Mouse (Mus musculus): ENCODE data around the gene Acaa1b.

Gene Acaa1b

GRCm38 (mm10) chr9:119156278-119157201, at the start of gene Acaa1b:
TSS of gene Acaa1b (minus strand) at chr9:119157093.
- CTCF ChIA-PET, result no interaction called here

- CTCF ChIA-PET, result no interaction called here
Observed at GRCm38 (mm10) chr9:119206666-119207065, 49.8 kb upstream of the Acaa1b start.

GRCm38 (mm10) chr9:119205756-119206155, 48.9 kb upstream of the Acaa1b start:
- CTCF ChIA-PET, result no interaction called here

- CTCF ChIA-PET, result no interaction called here
Observed at GRCm38 (mm10) chr9:119203617-119204016, 46.7 kb upstream of the Acaa1b start.

GRCm38 (mm10) chr9:119201653-119202052, 44.8 kb upstream of the Acaa1b start:
- CTCF ChIA-PET, result no interaction called here

- CTCF ChIA-PET, result no interaction called here
Observed at GRCm38 (mm10) chr9:119199151-119199861, 42.4 kb upstream of the Acaa1b start.

GRCm38 (mm10) chr9:119192202-119192990, 35.5 kb upstream of the Acaa1b start:
- CTCF ChIA-PET, result no interaction called here

- CTCF ChIA-PET, result no interaction called here
Observed at GRCm38 (mm10) chr9:119181241-119181728, 24.4 kb upstream of the Acaa1b start.

- CTCF ChIA-PET, result no interaction called here
Observed at GRCm38 (mm10) chr9:119179292-119179691, 22.4 kb upstream of the Acaa1b start.

GRCm38 (mm10) chr9:119167608-119168007, 10.7 kb upstream of the Acaa1b start:
- CTCF ChIA-PET, result no interaction called here

- CTCF ChIA-PET, result no interaction called here
Observed at GRCm38 (mm10) chr9:119165548-119165947, 8.7 kb upstream of the Acaa1b start.

- CTCF ChIA-PET, result no interaction called here
Observed at GRCm38 (mm10) chr9:119164743-119165142, 7.8 kb upstream of the Acaa1b start.

- CTCF ChIA-PET, result no interaction called here
Observed at GRCm38 (mm10) chr9:119160689-119161088, 3.8 kb upstream of the Acaa1b start.

- CTCF ChIA-PET, result no interaction called here
Observed at GRCm38 (mm10) chr9:119158861-119159260, 2.0 kb upstream of the Acaa1b start, which contains the start of gene Gm47289. TSS of gene Gm47289 (plus strand) at chr9:119159161.

- CTCF ChIA-PET, result no interaction called here
Observed at GRCm38 (mm10) chr9:119155826-119156225, 1.1 kb downstream of the Acaa1b start.

- CTCF ChIA-PET, result interaction anchor here (0.7 kb wide), 1 partner anchor 204 kb away, joined by 3 read pairs; no protein-coding TSS in a partner anchor
Observed at GRCm38 (mm10) chr9:119155416-119155815, 1.5 kb downstream of the Acaa1b start.

GRCm38 (mm10) chr9:119151751-119152150, 5.1 kb downstream of the Acaa1b start:
- CTCF ChIA-PET, result no interaction called here

- CTCF ChIA-PET, result no interaction called here
Observed at GRCm38 (mm10) chr9:119149601-119150000, 7.3 kb downstream of the Acaa1b start.

GRCm38 (mm10) chr9:119146098-119146770, 10.7 kb downstream of the Acaa1b start:
- CTCF ChIA-PET, result no interaction called here

- CTCF ChIA-PET, result no interaction called here
Observed at GRCm38 (mm10) chr9:119145638-119146037, 11.3 kb downstream of the Acaa1b start.

- CTCF ChIA-PET, result no interaction called here
Observed at GRCm38 (mm10) chr9:119145137-119145536, 11.8 kb downstream of the Acaa1b start.

Data from spleen, embryonic (tissue).